Mouse (Mus musculus) kidney, postnatal 0 days (tissue): ENCODE results near the gene Crabp2. TPM values are rescaled to one million over a fixed set of nuclear protein-coding genes. Genes with fewer than 3 reads are reported as not detected.

Experiments used
- ATAC-seq: fragments of 200-750 bp; cut with Nextera tagmentation; replicated peaks from 2 replicates; pipeline ENCODE4 v1.8.0; 2017; ENCODE audit warnings: low read depth, moderate number of reproducible peaks, moderate TSS enrichment, moderate library complexity; ENCODE audit not compliant: low FRiP score
- DNase-seq: peaks from one replicate; pipeline ENCODE4 v3.0.0-alpha.2; 2016; ENCODE audit warnings: low spot score
- H3K27ac ChIP-seq: fragments of 300-500 bp; sonication (generic); 2 replicates; pipeline ENCODE4 v1.5.1; 2014; ENCODE audit warnings: mild to moderate bottlenecking
- H3K27me3 ChIP-seq: fragments of 300-500 bp; sonication (generic); 2 replicates; pipeline ENCODE4 v1.6.1; 2014; ENCODE audit warnings: low read length, mixed read lengths; ENCODE audit not compliant: insufficient read depth
- H3K36me3 ChIP-seq: fragments of 300-500 bp; sonication (generic); 2 replicates; pipeline ENCODE4 v1.6.1; 2014; ENCODE audit warnings: low read length, mixed read lengths; ENCODE audit not compliant: insufficient read depth
- H3K4me1 ChIP-seq: fragments of 300-500 bp; sonication (generic); replicated peaks from 2 replicates; pipeline ENCODE4 v1.6.1; 2014; ENCODE audit warnings: antibody characterized with exemption, low read length, mixed read lengths; ENCODE audit not compliant: insufficient read depth
- H3K4me2 ChIP-seq: fragments of 300-500 bp; sonication (generic); 2 replicates; pipeline ENCODE4 v1.6.1; 2014; ENCODE audit warnings: mild to moderate bottlenecking, low read length, moderate library complexity, mixed read lengths
- H3K4me3 ChIP-seq: fragments of 300-500 bp; sonication (generic); replicated peaks from 2 replicates; pipeline ENCODE4 v1.5.1; 2014; ENCODE audit warnings: low read depth, low read length
- H3K9ac ChIP-seq: fragments of 300-500 bp; sonication (generic); 2 replicates; pipeline ENCODE4 v1.6.1; 2014; ENCODE audit warnings: low read depth, low read length
- H3K9me3 ChIP-seq: fragments of 300-500 bp; sonication (generic); replicated peaks from 2 replicates; pipeline ENCODE4 v1.6.1; 2016; ENCODE audit warnings: low read length, inconsistent platforms, mixed read lengths
- CTCF ChIP-seq: IDR thresholded peaks from 2 replicates; pipeline ENCODE4 v1.5.1; 2016; ENCODE audit warnings: antibody characterized with exemption, low read depth, mild to moderate bottlenecking, moderate library complexity
- WGBS: fragments of 180-500 bp; shearing (Covaris S2); extraction: QIAGEN DNeasy Blood & Tissue Kit; methylation state at CpG from one replicate; pipeline ENCODE4 v1.1.7; 2014; 5-methylcytosine and 5-hydroxymethylcytosine counted together
- polyA plus RNA-seq: library from polyadenylated mRNA; unstranded; fragments of >200 nt; fragmentation: Nextera tagmentation; extraction: Ambion mirVana; gene quantifications from 2 replicates; pipeline ENCODE4 v1.2.1, GENCODE M21; 2015

The Crabp2 gene
- polyA plus RNA-seq, 1 experiment from 2014 or later, result 20.9 TPM

- no peaks in the 10 kb centered on the region for H3K36me3 ChIP-seq
- no peak overlapping the region for H3K4me3 ChIP-seq
- ATAC-seq (no peak), DNase-seq (peak; percentile 68)
- peaks cover 44% of the 10 kb centered on the region for H3K27me3 ChIP-seq
- 1% methylated on average over 4 of the region's 6 CpGs for WGBS
- H3K9me3 ChIP-seq, result no peaks in the 10 kb centered on the region
- TF ChIP-seq CTCF, result no peak
- H3K9ac ChIP-seq, result no peak overlapping the region
- peaks cover 5% of the 10 kb centered on the region; the same call in 1 of the 2 replicates for H3K4me1 ChIP-seq
- H3K4me2 ChIP-seq, result no peak overlapping the region
- H3K27ac ChIP-seq, result no peak overlapping the region
Measured at GRCm38 (mm10) chr3:87993436-87993835, 45.0 kb downstream of the Crabp2 start.

- no peak for ATAC-seq
- Histone ChIP-seq H3K9ac (no peak overlapping the region), H3K9me3 (no peaks in the 10 kb centered on the region), H3K4me1 (peaks cover 5% of the 10 kb centered on the region; the same call in 1 of the 2 replicates), H3K27ac (no peak overlapping the region), H3K4me2 (no peak overlapping the region), H3K27me3 (peaks cover 63% of the 10 kb centered on the region), H3K36me3 (no peaks in the 10 kb centered on the region), H3K4me3 (no peak overlapping the region)
- TF ChIP-seq CTCF, result no peak
- no peak for DNase-seq
- WGBS, result 33% methylated on average over 11 of the region's 11 CpGs
Measured at GRCm38 (mm10) chr3:87995331-87995730, 46.9 kb downstream of the Crabp2 start.

DNA sequence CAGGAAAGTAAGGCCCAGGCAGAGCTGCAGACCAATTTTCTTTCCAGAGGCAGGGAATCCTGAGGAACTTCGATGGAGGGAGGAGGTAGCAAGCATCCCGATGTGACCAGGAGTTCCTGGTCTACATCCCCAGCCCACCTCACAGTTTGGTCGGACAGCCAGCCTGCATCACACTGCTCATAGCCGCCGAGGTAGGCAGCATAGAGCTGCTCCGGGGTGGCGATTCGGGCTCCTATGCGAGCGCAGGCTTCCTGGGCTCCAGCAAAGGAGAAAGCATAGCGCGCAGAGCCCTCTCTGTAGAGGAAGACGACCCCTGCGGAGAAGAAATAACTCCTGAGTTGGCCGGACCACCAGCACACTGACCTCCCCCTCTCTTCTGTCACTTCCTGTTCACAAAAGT lies 47.9 kb downstream of the Crabp2 start:
- 2% methylated on average over 15 of the region's 15 CpGs for WGBS
- H3K9ac ChIP-seq, result no peak overlapping the region
- H3K4me3 ChIP-seq, result no peak overlapping the region
- H3K4me2 ChIP-seq, result 0 out of 2 replicates have a peak overlapping the region, but pooled peaks have one; percentile 50
- H3K27ac ChIP-seq, result no peak overlapping the region
- no peaks in the 10 kb centered on the region for H3K9me3 ChIP-seq
- no peak for ATAC-seq
- peaks cover 5% of the 10 kb centered on the region; the same call in 1 of the 2 replicates for H3K4me1 ChIP-seq
- TF ChIP-seq CTCF, result no peak
- DNase-seq, result no peak
- peaks cover 72% of the 10 kb centered on the region for H3K27me3 ChIP-seq
- H3K36me3 ChIP-seq, result no peaks in the 10 kb centered on the region

DNA sequence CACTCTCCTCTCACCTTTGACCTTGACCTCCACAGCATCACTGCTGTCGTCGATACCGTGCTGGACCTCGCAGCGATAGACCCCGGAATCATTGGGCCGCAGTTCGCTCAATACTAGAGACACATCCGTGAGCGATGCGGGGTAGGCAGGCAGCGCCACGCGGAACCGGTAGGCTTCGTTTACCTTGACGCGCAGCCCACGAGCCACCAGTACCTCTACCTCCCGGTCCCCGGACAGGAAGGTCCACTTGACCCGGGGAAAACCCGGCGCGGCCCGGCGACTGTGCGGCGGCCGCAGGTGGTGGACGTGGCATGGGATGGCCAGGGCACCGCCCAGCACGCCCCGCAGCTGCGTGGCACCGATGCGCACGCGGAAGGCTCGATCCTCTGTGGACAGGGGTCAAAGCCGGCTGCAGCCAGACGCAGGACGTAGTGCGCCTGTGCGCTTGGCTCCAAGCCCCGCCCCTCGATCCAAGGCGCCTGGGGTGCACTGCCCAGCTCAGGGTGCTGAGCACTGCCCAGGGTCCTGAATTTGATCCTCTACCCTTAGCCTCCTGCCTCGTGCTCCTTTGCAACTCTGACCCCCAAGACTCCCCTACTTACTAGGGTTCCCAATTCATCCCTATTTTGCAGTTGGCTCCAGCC lies 48.6 kb downstream of the Crabp2 start:
- ATAC-seq, result 0 out of 2 replicates have a peak, but pooled peaks have one; percentile 44

GRCm38 (mm10) chr3:87998747-87999146 lies 50.3 kb downstream of the Crabp2 start:
- no peaks in the 10 kb centered on the region for H3K9me3 ChIP-seq
- 6% methylated on average over 7 of the region's 7 CpGs for WGBS
- no peak overlapping the region for H3K9ac ChIP-seq
- no peak for ATAC-seq
- H3K27me3 ChIP-seq, result peaks cover 90% of the 10 kb centered on the region
- no peak for DNase-seq
- no peak overlapping the region for H3K27ac ChIP-seq
- no peak overlapping the region for H3K4me2 ChIP-seq
- peaks cover 5% of the 10 kb centered on the region; the same call in 1 of the 2 replicates for H3K4me1 ChIP-seq
- TF ChIP-seq CTCF, result no peak
- H3K4me3 ChIP-seq, result no peak overlapping the region
- no peaks in the 10 kb centered on the region for H3K36me3 ChIP-seq

More for the DNA sequence above, 48.6 kb downstream of the Crabp2 start:
- peak overlapping the region; percentile 50 for H3K4me2 ChIP-seq
- peaks cover 79% of the 10 kb centered on the region for H3K27me3 ChIP-seq
- peaks cover 5% of the 10 kb centered on the region; the same call in 1 of the 2 replicates for H3K4me1 ChIP-seq
- WGBS, result 1% methylated on average over 49 of the region's 49 CpGs
- no peak for TF ChIP-seq CTCF
- H3K9ac ChIP-seq, result no peak overlapping the region
- no peak overlapping the region for H3K27ac ChIP-seq
- H3K36me3 ChIP-seq, result no peaks in the 10 kb centered on the region
- H3K9me3 ChIP-seq, result no peaks in the 10 kb centered on the region
- peak; percentile 55 for DNase-seq
- H3K4me3 ChIP-seq, result peak overlapping the region; percentile 30

DNA sequence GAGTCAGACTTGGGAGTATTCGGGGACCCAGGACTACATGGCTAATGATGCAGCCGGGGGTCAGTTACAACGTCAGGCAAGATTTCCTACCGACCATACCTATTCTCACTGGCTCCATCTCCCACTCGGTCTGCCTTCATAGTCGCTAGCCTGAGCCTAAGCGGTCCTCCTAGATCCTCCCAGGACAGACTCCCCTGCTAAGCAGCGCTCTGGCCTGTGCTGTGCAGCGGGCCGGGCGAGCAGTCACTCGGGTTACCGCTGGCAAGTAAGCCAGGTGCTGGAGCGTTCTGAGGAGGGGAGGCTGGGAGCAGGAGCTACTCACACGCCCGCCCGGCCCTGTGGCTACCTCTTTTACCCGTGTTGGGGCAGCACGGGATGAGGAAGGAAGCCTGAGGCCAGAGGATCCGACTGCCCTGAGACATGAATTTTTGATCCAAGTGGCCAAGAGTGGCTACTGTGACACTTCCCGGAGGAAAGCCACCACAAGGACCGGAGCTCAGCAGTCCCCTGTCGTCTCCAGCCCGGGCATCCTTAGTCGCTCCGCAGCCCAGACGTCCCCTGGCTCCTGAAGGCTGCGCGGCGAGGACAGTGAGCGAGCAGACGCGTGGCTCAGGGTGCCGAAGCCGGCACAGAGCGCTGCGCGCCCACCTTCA lies 50.9 kb downstream of the Crabp2 start:
- H3K4me1 ChIP-seq, result peaks cover 5% of the 10 kb centered on the region; the same call in 1 of the 2 replicates
- no peaks in the 10 kb centered on the region for H3K9me3 ChIP-seq
- H3K36me3 ChIP-seq, result no peaks in the 10 kb centered on the region
- ATAC-seq (no peak), DNase-seq (no peak)
- peak overlapping the region; percentile 65 for H3K4me2 ChIP-seq
- no peak for TF ChIP-seq CTCF
- no peak overlapping the region for H3K27ac ChIP-seq
- H3K9ac ChIP-seq, result no peak overlapping the region
- peaks cover 87% of the 10 kb centered on the region for H3K27me3 ChIP-seq
- peak overlapping the region; percentile 36 for H3K4me3 ChIP-seq
- under 1% methylated on average over 37 of the region's 38 CpGs for WGBS
